Mouse (Mus musculus) liver, embryonic 18 days (tissue): ENCODE results near the gene Gm31371. TPM values are rescaled to one million over a fixed set of nuclear protein-coding genes. Genes with fewer than 3 reads are reported as not detected.

Experiments
- polyA plus RNA-seq: library from polyadenylated mRNA; depleted of rRNA; stranded (reverse); fragments of >200 nt; gene quantifications from 2 replicates; pipeline ENCODE4 v1.2.3, GENCODE M21; 2012; rRNA removed

Gene Gm31371
- polyA plus RNA-seq: 0.02 TPM in 1 of 2 replicates, not detected in the other

GRCm38 (mm10) chr8:19903092-19903491 lies at the start of gene Gm31371:
TSS of gene Gm31371 (plus strand) at chr8:19903392.

Other genes with a start within 250 kb of the Gm31371 start
- gene 4930467E23Rik, start 173.8 kb upstream of the Gm31371 start, polyA plus RNA-seq: not detected in 2 replicates